15 mouse cellular contexts compared by ENCODE assay signal in genomic region chr3:148812059-148812458, GRCm38 (mm10).
"Had no signal": no experiment of that assay in that cellular context is flagged by ENCODE, and none has a peak within 500 bp of the region (broad histone marks: within the 10 kb centered on the region; RNA-seq: fewer than 3 reads in every experiment).

No protein-coding gene starts in this region.

- DNase-seq: kidney, postnatal 10 days; kidney, postnatal 36 days; layer of hippocampus, postnatal 36 days; liver, embryonic 13.5 days; lung, adult 2 months; lung, postnatal 14 days; lung, postnatal 4 days; midbrain, embryonic 14.5 days; retina, postnatal 1 day; thymus, adult 18-20 months; thymus, postnatal 36 days had no signal

- H3K27ac ChIP-seq: kidney, embryonic 15.5 days; left cerebral cortex, adult 2 months; liver, embryonic 13.5 days; neural tube, embryonic 12.5 days; neural tube, embryonic 15.5 days had no signal

- H3K4me3 ChIP-seq: kidney, embryonic 15.5 days; left cerebral cortex, adult 2 months; liver, embryonic 13.5 days; neural tube, embryonic 12.5 days; neural tube, embryonic 15.5 days had no signal

- H3K4me1 ChIP-seq: liver, embryonic 13.5 days; neural tube, embryonic 12.5 days; neural tube, embryonic 15.5 days had no signal
